Mouse (Mus musculus) embryonic facial prominence, embryonic 10.5 days (tissue): ENCODE data around the gene Jtb. TPM values are rescaled to one million over a fixed set of nuclear protein-coding genes. Genes with fewer than 3 reads are reported as not detected.

Experiments used
- microRNA-seq: library from miRNA; unstranded; fragments of <30 nt; microRNA quantifications from one replicate; pipeline ENCODE4, GENCODE M21; 2017
- polyA plus RNA-seq: library from polyadenylated mRNA; unstranded; fragments of >200 nt; fragmentation: Nextera tagmentation; extraction: Ambion mirVana; gene quantifications from 2 replicates; pipeline ENCODE4 v1.2.1, GENCODE M21; 2016

The Jtb gene
- polyA plus RNA-seq, 1 experiment from 2014 or later = 81.4 TPM

Small RNAs within 50 kb of the gene (microRNA-seq; reads per million reads assigned to microRNA genes)
- not detected for gene Mir7012

Other genes starting within 250 kb of the Jtb start
- gene Hax1, start 232.8 kb upstream of the Jtb start, polyA plus RNA-seq = 200 and 206 TPM in 2 replicates
- 181 and 195 TPM in 2 replicates for gene 4933434E20Rik, start 180.0 kb upstream of the Jtb start, polyA plus RNA-seq
- gene Ubap2l, start 179.0 kb upstream of the Jtb start, polyA plus RNA-seq = 240 and 243 TPM in 2 replicates
- 597 and 601 TPM in 2 replicates for gene Tpm3, start 158.9 kb upstream of the Jtb start, polyA plus RNA-seq
- gene Nup210l, start 127.5 kb upstream of the Jtb start, polyA plus RNA-seq = 0.55 and 0.59 TPM in 2 replicates
- gene Rps27, start 17.9 kb upstream of the Jtb start, polyA plus RNA-seq = 1,048 and 1,124 TPM in 2 replicates
- gene Rab13, start 17.9 kb upstream of the Jtb start, polyA plus RNA-seq = 25.4 and 25.5 TPM in 2 replicates
- 4.2 and 6.1 TPM in 2 replicates for gene Creb3l4, start 11.9 kb downstream of the Jtb start, polyA plus RNA-seq
- 60.9 and 64.2 TPM in 2 replicates for gene Slc39a1, start 16.6 kb downstream of the Jtb start, polyA plus RNA-seq
- gene Crtc2, start 22.6 kb downstream of the Jtb start, polyA plus RNA-seq = 26.1 and 26.8 TPM in 2 replicates
- gene Dennd4b, start 33.6 kb downstream of the Jtb start, polyA plus RNA-seq = 4.3 and 5.3 TPM in 2 replicates
- gene Gatad2b, start 61.6 kb downstream of the Jtb start, polyA plus RNA-seq = 13.6 and 15.7 TPM in 2 replicates
- gene Slc27a3, start 158.3 kb downstream of the Jtb start, polyA plus RNA-seq = 29.4 and 33.9 TPM in 2 replicates
- gene Ints3, start 202.0 kb downstream of the Jtb start, polyA plus RNA-seq = 42.8 and 46.3 TPM in 2 replicates
- 2.0 and 3.3 TPM in 2 replicates for gene Npr1, start 234.3 kb downstream of the Jtb start, polyA plus RNA-seq
- 356 and 367 TPM in 2 replicates for gene Ilf2, start 244.5 kb downstream of the Jtb start, polyA plus RNA-seq